Comparison of ENCODE assay signal across 32 mouse cellular contexts in the genomic region with DNA sequence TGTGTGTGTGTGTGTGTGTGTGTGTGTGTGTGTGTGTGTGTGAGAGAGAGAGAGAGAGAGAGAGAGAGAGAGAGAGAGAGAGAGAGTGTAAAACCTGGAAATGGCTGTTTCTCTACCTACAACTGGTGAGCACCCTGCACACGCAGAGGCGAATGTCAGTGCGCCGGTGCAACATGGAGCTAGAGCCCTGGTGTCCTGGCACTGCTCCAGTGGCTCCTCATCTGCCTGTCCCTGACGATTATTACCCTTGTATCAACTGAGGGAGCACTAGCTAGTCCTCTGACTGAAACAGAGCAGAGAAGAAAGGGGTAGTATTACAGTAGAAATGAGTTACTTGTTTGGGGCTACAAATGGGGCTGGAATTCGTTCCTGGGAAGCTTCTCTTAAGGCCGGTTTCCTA.
"Had no signal": no experiment of that assay in that cellular context is flagged by ENCODE, and none has a peak within 500 bp of the region (broad histone marks: within the 10 kb centered on the region; RNA-seq: fewer than 3 reads in every experiment).

No protein-coding gene starts in this region.

- H3K27ac ChIP-seq: hindbrain, embryonic 10.5 days; hindbrain, embryonic 12.5 days; hindbrain, embryonic 13.5 days; hindbrain, embryonic 14.5 days; hindbrain, embryonic 15.5 days; hindbrain, postnatal 0 days; intestine, embryonic 15.5 days; kidney, embryonic 15.5 days; kidney, postnatal 0 days; left cerebral cortex, adult 2 months had no signal

- H3K4me3 ChIP-seq: heart, embryonic 15.5 days; hindbrain, embryonic 10.5 days; hindbrain, embryonic 12.5 days; hindbrain, embryonic 13.5 days; hindbrain, embryonic 15.5 days; intestine, embryonic 15.5 days; kidney, embryonic 15.5 days; layer of hippocampus, adult 2 months; left cerebral cortex, adult 2 months had no signal

- H3K27me3 ChIP-seq: heart, embryonic 15.5 days; hindbrain, embryonic 12.5 days; hindbrain, embryonic 13.5 days; hindbrain, embryonic 15.5 days; intestine, embryonic 15.5 days; kidney, embryonic 15.5 days had no signal

- H3K9ac ChIP-seq: heart, embryonic 15.5 days; hindbrain, embryonic 12.5 days; hindbrain, embryonic 13.5 days; hindbrain, embryonic 14.5 days; hindbrain, embryonic 15.5 days; intestine, embryonic 15.5 days; kidney, embryonic 15.5 days had no signal

- H3K4me2 ChIP-seq: heart, embryonic 15.5 days; hindbrain, embryonic 12.5 days; hindbrain, embryonic 13.5 days; hindbrain, embryonic 14.5 days; hindbrain, embryonic 15.5 days; intestine, embryonic 15.5 days; kidney, embryonic 15.5 days had no signal

- DNase-seq: heart, postnatal 10 days; heart, postnatal 14 days; heart, postnatal 36 days; heart, postnatal 4 days; kidney, adult 11 months; kidney, adult 18-20 months; kidney, adult 2 months; kidney, adult 8-10 months; kidney, adult 9 months; kidney, postnatal 10 days; kidney, postnatal 14 days; kidney, postnatal 25 days; kidney, postnatal 36 days; kidney, postnatal 4 days; layer of hippocampus, adult 9-11 months; layer of hippocampus, postnatal 36 days had no signal

- H3K4me1 ChIP-seq: hindbrain, embryonic 10.5 days had no signal

- ATAC-seq: hindbrain, embryonic 16.5 days; hindbrain, postnatal 0 days; inflammation-experienced regulatory T-cells, adult 6 months; intestine, embryonic 15.5 days; intestine, embryonic 16.5 days; intestine, postnatal 0 days had no signal

- H3K9me3 ChIP-seq: heart, embryonic 15.5 days; hindbrain, embryonic 10.5 days; hindbrain, embryonic 12.5 days; hindbrain, embryonic 13.5 days; hindbrain, embryonic 15.5 days; intestine, embryonic 15.5 days; kidney, embryonic 15.5 days had no signal
